Mouse (Mus musculus) MEL (cell line): ENCODE measurements around the gene Lonrf2.

Experiments
- CTCF ChIP-seq, 3 experiments: IDR thresholded peaks in 2 of 3; conservative IDR thresholded peaks in 1 of 3; 2 replicates each; pipeline ENCODE4 v1.5.1; 2011 to 2012; ENCODE audit warnings: low read length in 3 of 3, low read depth in 2 of 3, mild to moderate bottlenecking in 2 of 3, improper control_type of control experiment in 1 of 3, inconsistent platforms in 1 of 3, mixed read lengths in 1 of 3, moderate library complexity in 1 of 3; ENCODE audit not compliant: control insufficient read depth in 1 of 3, insufficient read depth in 1 of 3, poor library complexity in 1 of 3, severe bottlenecking in 1 of 3
- JUND ChIP-seq: IDR thresholded peaks from 2 replicates; pipeline ENCODE4 v1.6.1; 2011; ENCODE audit warnings: low read depth, mild to moderate bottlenecking, improper control_type of control experiment, low read length

DNA sequence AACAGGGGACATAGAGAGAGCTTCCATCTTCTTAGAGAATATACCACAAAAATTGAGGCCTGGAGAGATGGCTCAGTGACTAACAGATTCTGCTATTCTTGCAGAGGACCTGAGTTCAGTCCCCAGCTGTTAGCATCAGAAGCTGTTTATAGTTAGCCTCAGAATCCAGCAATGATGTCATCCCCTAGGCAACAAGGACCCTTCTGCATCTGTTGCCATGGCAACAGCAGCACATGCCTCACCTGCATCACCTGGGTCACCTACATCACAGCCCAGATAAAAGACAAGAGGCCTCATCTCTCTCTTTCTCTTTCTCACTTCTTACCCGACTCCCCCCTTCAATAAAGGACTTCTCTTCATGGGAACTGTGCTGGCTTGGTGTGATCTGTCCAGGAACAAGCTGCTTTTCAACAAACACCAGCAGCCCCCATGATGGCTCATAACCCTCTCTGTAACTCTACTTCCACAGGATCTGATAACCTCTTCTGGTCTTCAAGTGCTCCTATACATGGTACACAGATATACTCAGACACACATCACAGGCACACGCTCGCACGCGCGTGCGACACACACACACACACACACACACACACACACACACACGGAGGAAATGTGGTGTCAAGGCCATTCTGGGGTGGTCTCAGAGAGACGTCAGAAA is 24.5 kb upstream of the Lonrf2 start:
- no peak for TF ChIP-seq CTCF (IDR thresholded peaks at IDR 0.05 in 2 of 3, conservative IDR thresholded peaks at IDR 0.05 in 1 of 3; ENCODE audit: control insufficient read depth in 1 of 3, insufficient read depth in 1 of 3, low read depth in 2 of 3, low read length in 3 of 3, poor library complexity in 1 of 3, severe bottlenecking in 1 of 3)
- no peak for TF ChIP-seq JUND
